Mouse (Mus musculus): ENCODE data around the gene Fam161a. TPM values are rescaled to one million over a fixed set of nuclear protein-coding genes. Genes with fewer than 3 reads are reported as not detected.

Gene Fam161a
- polyA plus RNA-seq, 1 experiment: 0.39 TPM

GRCm38 (mm10) chr11:23013096-23013495, 5.8 kb downstream of the Fam161a start:
- H3K4me3 ChIP-seq (replicated peaks): no peak overlapping the region
- peaks cover 4% of the 10 kb centered on the region for H3K27me3 ChIP-seq (replicated peaks)
- TF ChIP-seq FLI1 (IDR thresholded peaks at IDR 0.05; ENCODE audit: low read length) (no peak), GATA1 (IDR thresholded peaks at IDR 0.05; ENCODE audit: borderline replicate concordance, low read length) (no peak)
- no peaks in the 10 kb centered on the region for H3K36me3 ChIP-seq (replicated peaks; ENCODE audit: low read length)
- no peaks in the 10 kb centered on the region for H3K9me3 ChIP-seq
- no peaks in the 10 kb centered on the region; the same call in 1 of the 2 replicates for H3K4me1 ChIP-seq

- Histone ChIP-seq H3K36me3 (replicated peaks; ENCODE audit: low read length) (no peaks in the 10 kb centered on the region), H3K4me1 (no peaks in the 10 kb centered on the region; the same call in 1 of the 2 replicates), H3K27me3 (replicated peaks) (peaks cover 4% of the 10 kb centered on the region), H3K4me3 (replicated peaks) (no peak overlapping the region), H3K9me3 (peaks cover 5% of the 10 kb centered on the region)
- no peak for TF ChIP-seq GATA1 (IDR thresholded peaks at IDR 0.05; ENCODE audit: borderline replicate concordance, low read length)
- no peak for TF ChIP-seq FLI1 (IDR thresholded peaks at IDR 0.05; ENCODE audit: low read length)
These were observed 6.4 kb downstream of the Fam161a start for GRCm38 (mm10) chr11:23013580-23014294.

- TF ChIP-seq FLI1 (IDR thresholded peaks at IDR 0.05; ENCODE audit: low read length): no peak
- TF ChIP-seq GATA1 (IDR thresholded peaks at IDR 0.05; ENCODE audit: borderline replicate concordance, low read length): no peak
- H3K27me3 ChIP-seq (replicated peaks): peaks cover 4% of the 10 kb centered on the region
- H3K4me1 ChIP-seq: no peaks in the 10 kb centered on the region
- no peaks in the 10 kb centered on the region for H3K36me3 ChIP-seq (replicated peaks; ENCODE audit: low read length)
- peaks cover 6% of the 10 kb centered on the region for H3K9me3 ChIP-seq
- H3K4me3 ChIP-seq (replicated peaks): no peak overlapping the region
These were observed 7.7 kb downstream of the Fam161a start for GRCm38 (mm10) chr11:23014996-23015395.

GRCm38 (mm10) chr11:23017943-23018342, 10.6 kb downstream of the Fam161a start:
- TF ChIP-seq GATA1 (IDR thresholded peaks at IDR 0.05; ENCODE audit: borderline replicate concordance, low read length) (no peak), FLI1 (IDR thresholded peaks at IDR 0.05; ENCODE audit: low read length) (no peak)
- Histone ChIP-seq H3K9me3 (peaks cover 6% of the 10 kb centered on the region), H3K27me3 (replicated peaks) (peaks cover 1% of the 10 kb centered on the region), H3K4me3 (replicated peaks) (no peak overlapping the region), H3K4me1 (no peaks in the 10 kb centered on the region), H3K36me3 (replicated peaks; ENCODE audit: low read length) (no peaks in the 10 kb centered on the region)

GRCm38 (mm10) chr11:23020116-23020770, 12.9 kb downstream of the Fam161a start:
- TF ChIP-seq FLI1 (IDR thresholded peaks at IDR 0.05; ENCODE audit: low read length): no peak
- Histone ChIP-seq H3K36me3 (replicated peaks; ENCODE audit: low read length) (no peaks in the 10 kb centered on the region), H3K4me3 (replicated peaks) (no peak overlapping the region), H3K4me1 (no peaks in the 10 kb centered on the region), H3K27me3 (replicated peaks) (peaks cover 1% of the 10 kb centered on the region), H3K9me3 (peaks cover 6% of the 10 kb centered on the region)

- H3K4me3 ChIP-seq (replicated peaks): no peak overlapping the region
- no peaks in the 10 kb centered on the region for H3K27me3 ChIP-seq (replicated peaks)
- no peak for TF ChIP-seq FLI1 (IDR thresholded peaks at IDR 0.05; ENCODE audit: low read length)
- TF ChIP-seq GATA1 (IDR thresholded peaks at IDR 0.05; ENCODE audit: borderline replicate concordance, low read length): no peak
- H3K36me3 ChIP-seq (replicated peaks; ENCODE audit: low read length): no peaks in the 10 kb centered on the region
- H3K9me3 ChIP-seq: peaks cover 6% of the 10 kb centered on the region
- no peaks in the 10 kb centered on the region for H3K4me1 ChIP-seq
These were observed 13.5 kb downstream of the Fam161a start for GRCm38 (mm10) chr11:23020841-23021240.

- Histone ChIP-seq H3K9me3 (peaks cover 6% of the 10 kb centered on the region), H3K4me3 (replicated peaks) (no peak overlapping the region), H3K27me3 (replicated peaks) (no peaks in the 10 kb centered on the region), H3K4me1 (no peaks in the 10 kb centered on the region), H3K36me3 (replicated peaks; ENCODE audit: low read length) (no peaks in the 10 kb centered on the region)
- TF ChIP-seq FLI1 (IDR thresholded peaks at IDR 0.05; ENCODE audit: low read length): no peak
- TF ChIP-seq GATA1 (IDR thresholded peaks at IDR 0.05; ENCODE audit: borderline replicate concordance, low read length): no peak
These were observed 15.8 kb downstream of the Fam161a start for GRCm38 (mm10) chr11:23023155-23023554.

- H3K9me3 ChIP-seq: no peaks in the 10 kb centered on the region
- H3K27me3 ChIP-seq (replicated peaks): no peaks in the 10 kb centered on the region
- TF ChIP-seq FLI1 (IDR thresholded peaks at IDR 0.05; ENCODE audit: low read length): no peak
- TF ChIP-seq GATA1 (IDR thresholded peaks at IDR 0.05; ENCODE audit: borderline replicate concordance, low read length): no peak
- H3K4me3 ChIP-seq (replicated peaks): no peak overlapping the region
- no peaks in the 10 kb centered on the region for H3K36me3 ChIP-seq (replicated peaks; ENCODE audit: low read length)
- H3K4me1 ChIP-seq: no peaks in the 10 kb centered on the region
These were observed 16.8 kb downstream of the Fam161a start for GRCm38 (mm10) chr11:23024169-23024568.

GRCm38 (mm10) chr11:23028957-23029356, 21.6 kb downstream of the Fam161a start:
- TF ChIP-seq GATA1 (IDR thresholded peaks at IDR 0.05; ENCODE audit: borderline replicate concordance, low read length): no peak
- no peak for TF ChIP-seq FLI1 (IDR thresholded peaks at IDR 0.05; ENCODE audit: low read length)
- H3K4me3 ChIP-seq (replicated peaks): no peak overlapping the region
- no peaks in the 10 kb centered on the region for H3K9me3 ChIP-seq
- no peaks in the 10 kb centered on the region for H3K36me3 ChIP-seq (replicated peaks; ENCODE audit: low read length)
- H3K27me3 ChIP-seq (replicated peaks): no peaks in the 10 kb centered on the region
- H3K4me1 ChIP-seq: no peaks in the 10 kb centered on the region

GRCm38 (mm10) chr11:23029399-23029798, 22.1 kb downstream of the Fam161a start:
- Histone ChIP-seq H3K9me3 (no peaks in the 10 kb centered on the region), H3K4me3 (replicated peaks) (no peak overlapping the region), H3K36me3 (replicated peaks; ENCODE audit: low read length) (no peaks in the 10 kb centered on the region), H3K27me3 (replicated peaks) (no peaks in the 10 kb centered on the region), H3K4me1 (no peaks in the 10 kb centered on the region)
- no peak for TF ChIP-seq FLI1 (IDR thresholded peaks at IDR 0.05; ENCODE audit: low read length)
- no peak for TF ChIP-seq GATA1 (IDR thresholded peaks at IDR 0.05; ENCODE audit: borderline replicate concordance, low read length)
